Mouse (Mus musculus): ENCODE measurements at regions not wholly inside any gene's neighbourhood (a gene's known extent, or its start where the extent isn't known, plus 50 kb on each side); places are given as distances from the start of the nearest gene placed in this dataset.
A peak's percentile ranks its signal among the peaks of the same experiment; 100 is the strongest.
"Not testable (repeated sequence)": the region's sequence is repeated elsewhere in the genome, so short reads cannot be mapped to it uniquely, and the experiment has no call there.

GRCm38 (mm10) chr1:123156851-123157250 lies 888.5 kb downstream of the Dpp10 start:
- peak in 1 of 2 experiments; percentile 21 for DNase-seq (ENCODE audit: low spot score in 2 of 2)

- no peak for DNase-seq (ENCODE audit: low spot score in 2 of 2)
These were observed 890.8 kb downstream of the Dpp10 start for GRCm38 (mm10) chr1:123154558-123154957.

GRCm38 (mm10) chr1:123133891-123134290 lies 911.5 kb downstream of the Dpp10 start:
- DNase-seq (ENCODE audit: low spot score in 2 of 2): not testable (repeated sequence)
